Mouse (Mus musculus): ENCODE measurements around the gene Mapkapk5.
"Not testable (repeated sequence)": the region's sequence is repeated elsewhere in the genome, so short reads cannot be mapped to it uniquely, and the experiment has no call there.

Mapkapk5 gene

DNA sequence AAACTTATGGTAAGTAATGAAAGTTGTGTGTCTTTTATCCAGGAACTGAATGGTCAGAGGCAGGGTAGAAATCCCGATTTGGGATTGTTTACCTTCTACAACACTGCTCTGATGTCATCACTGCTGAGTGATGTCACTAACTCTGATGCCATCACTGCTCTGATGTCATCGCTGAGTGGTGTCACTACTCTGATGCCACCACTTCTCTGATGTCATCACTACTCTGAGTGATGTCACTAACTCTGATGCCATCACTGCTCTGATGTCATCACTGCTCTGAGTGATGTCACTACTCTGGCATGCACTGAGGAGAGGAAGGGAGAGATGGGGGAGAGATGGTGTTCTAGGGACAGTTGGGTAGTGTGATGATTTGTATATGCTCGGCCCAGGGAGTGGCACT lies 16.7 kb upstream of the Mapkapk5 start:
- DNase-seq: no peak

GRCm38 (mm10) chr5:121549196-121549595 lies 3.5 kb upstream of the Mapkapk5 start:
- DNase-seq: no peak

DNA sequence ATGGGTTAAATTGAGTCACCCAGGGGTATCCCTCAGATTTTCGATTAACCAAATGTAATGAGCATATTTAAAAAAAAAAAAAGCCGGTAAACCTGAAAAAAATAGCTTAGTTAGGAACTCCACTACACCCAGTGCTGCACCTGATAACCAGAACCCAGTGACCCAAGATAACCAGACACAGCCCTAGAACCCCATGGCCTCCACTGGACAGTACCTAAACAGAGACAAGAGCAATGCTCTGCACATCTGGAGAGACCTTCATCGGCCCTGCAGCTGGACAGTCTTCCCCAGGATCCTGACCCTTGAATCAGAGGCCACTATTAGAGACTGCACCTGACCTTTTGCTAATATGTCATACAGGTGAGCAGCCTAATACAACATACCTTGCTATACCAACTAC lies 1.4 kb upstream of the Mapkapk5 start:
- DNase-seq: no peak

GRCm38 (mm10) chr5:121546530-121546895 lies 808 bp upstream of the Mapkapk5 start:
- peak; percentile 79 for DNase-seq

GRCm38 (mm10) chr5:121544910-121545792 lies 554 bp downstream of the Mapkapk5 start, which contains the start of the genes Adam1a and Gm42878:
Adam1a (minus strand) TSS chr5:121545482.
Gm42878 (minus strand) TSS chr5:121545482.
- peak; percentile 49 for DNase-seq

DNA sequence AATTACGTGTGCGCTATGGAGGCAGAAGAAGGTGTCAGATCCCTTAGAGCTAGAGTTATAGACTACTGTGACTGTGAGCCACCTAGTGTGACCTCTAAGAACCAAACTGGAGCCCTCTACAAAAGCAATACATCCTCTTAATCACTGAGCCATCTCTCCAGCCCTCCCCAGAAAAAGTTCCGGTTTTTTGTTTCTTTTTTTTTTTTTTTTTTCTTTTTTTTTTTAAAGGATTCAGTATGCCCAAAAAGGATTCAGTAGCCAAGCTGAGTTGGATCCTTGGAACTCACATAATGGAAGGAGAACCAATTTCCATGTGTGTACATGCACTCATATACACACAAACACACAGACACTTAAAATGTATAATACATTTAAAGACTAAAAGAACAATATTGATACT lies 2.3 kb downstream of the Mapkapk5 start:
- DNase-seq: no peak

DNA sequence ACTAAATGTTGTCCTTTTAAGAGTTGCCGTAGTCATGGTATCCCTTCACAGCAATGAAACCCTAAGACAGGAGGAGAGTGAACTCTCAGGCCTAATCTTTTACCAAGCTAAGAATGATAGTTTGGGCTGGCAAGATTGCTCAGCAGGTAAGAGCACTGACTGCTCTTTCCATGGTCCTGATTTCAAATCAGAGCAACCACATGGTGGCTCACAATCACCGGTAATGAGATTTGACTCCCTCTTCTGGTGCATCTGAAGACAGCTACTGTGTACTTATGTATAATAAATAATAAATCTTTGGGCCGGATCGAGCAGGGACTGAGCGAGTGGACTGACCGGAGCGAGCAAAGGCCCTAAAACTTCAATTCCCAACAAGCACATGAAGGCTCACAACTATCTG lies 4.5 kb downstream of the Mapkapk5 start:
- DNase-seq: no peak

DNA sequence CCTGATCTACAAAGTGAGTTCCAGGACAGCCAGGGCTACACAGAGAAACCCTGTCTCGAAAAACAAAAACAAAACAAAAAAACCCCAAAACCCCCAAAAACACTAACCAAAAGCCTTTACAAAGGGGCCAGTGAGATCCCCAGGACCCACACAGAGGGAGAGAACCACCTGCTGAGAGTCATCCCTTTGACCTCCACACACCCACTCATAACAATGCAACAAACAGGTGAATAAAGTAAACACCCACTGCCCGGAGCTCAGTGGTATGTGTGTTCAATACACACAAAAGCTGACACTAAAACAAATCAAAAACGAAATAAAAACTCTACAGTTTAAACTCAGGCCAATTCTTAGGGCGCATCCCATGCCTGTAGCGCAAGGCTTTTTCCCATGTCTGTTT lies 5.6 kb downstream of the Mapkapk5 start:
- DNase-seq: no peak

GRCm38 (mm10) chr5:121537588-121537987 lies 8.1 kb downstream of the Mapkapk5 start:
- no peak for DNase-seq

GRCm38 (mm10) chr5:121536921-121537555 lies 8.7 kb downstream of the Mapkapk5 start:
- DNase-seq: no peak

DNA sequence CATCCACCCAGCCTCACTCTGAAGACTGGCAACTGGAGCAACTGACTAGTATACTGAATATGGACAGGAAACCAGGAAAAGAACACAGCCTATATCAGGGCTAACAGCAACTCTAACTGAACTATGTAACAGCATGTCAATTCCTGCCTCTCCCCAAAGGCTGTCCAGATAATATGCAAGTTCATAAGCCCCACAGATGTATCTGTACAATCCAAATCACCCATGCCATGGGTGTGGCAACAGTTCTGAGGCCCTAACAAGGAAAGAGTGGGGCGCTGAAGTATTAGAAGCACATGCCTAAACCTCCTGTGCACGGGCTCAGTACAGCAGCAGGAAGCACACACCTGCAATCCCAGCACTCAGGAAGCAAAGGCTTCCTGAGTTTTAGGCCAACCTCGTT lies 10.6 kb downstream of the Mapkapk5 start:
- no peak for DNase-seq

DNA sequence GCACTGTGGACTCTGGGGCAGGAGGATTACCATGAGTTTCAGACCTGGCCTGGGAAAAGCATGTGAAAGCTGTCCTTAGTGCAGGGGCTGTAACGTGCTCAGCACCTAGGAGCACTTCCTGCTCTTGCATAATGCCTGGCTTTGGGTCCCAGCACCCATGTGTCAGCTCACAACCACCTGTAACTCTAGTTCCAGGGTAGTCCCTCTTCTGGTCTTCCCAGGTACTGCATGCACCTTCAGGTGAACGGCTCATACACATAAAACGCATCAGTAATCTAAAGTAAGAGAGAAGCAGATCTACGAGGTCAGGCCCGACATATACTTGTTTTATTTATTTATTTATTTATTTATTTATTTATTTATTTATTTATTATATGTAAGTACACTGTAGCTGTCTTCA lies 11.2 kb downstream of the Mapkapk5 start:
- peak; percentile 29 for DNase-seq

- peak; percentile 32 for DNase-seq
Measured at GRCm38 (mm10) chr5:121526961-121527360, 18.7 kb downstream of the Mapkapk5 start.

DNA sequence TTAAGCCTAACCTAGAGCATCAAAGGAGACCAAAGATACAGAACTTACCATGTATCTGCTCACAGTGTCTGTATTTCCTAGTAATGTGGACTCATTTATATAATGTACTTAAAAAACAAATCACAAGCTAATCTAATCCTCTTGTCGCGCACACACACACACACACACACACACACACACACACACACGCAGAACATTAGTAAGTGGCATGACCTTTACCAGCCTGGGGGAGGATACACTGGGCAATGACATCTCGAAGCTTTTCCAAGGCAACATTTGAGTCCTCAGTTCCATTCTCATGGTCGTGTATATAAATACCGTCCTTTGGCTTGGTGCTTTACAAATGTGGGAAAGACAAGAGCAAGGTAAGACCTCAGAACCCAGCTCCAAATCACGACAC lies 19.2 kb downstream of the Mapkapk5 start:
- DNase-seq: no peak

DNA sequence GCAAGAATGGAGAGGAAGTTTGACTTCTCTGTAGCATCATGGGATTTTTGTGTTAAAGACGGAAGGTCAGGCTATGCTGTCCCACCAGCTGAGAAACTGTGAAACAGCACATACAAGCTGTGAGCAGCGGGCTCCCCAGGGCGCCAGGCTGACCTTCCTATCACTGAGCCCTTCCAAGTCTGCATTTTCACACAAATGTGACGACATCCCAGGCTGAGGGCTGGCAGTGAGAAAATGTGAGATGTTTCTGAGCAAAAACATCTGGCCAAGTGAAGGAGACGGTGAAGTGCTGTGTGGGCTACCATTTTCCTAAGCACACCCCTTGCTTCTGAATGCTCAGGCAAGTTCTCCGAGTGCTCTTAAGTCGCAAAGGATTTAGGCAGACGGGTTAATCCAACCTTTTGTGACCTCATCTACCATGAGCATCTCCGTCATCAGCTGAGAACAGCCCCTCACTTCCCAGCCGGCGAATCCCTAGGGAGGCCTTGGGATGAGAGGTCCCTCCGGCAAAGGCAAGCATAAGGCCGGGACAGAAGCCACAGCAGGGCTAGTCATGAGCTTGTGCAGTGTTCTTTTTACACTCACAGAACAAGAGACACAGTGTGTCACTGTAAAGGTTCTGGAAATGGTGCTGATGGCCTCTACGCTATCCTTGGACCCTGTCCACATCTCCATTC lies 19.8 kb downstream of the Mapkapk5 start:
- peak; percentile 69 for DNase-seq

GRCm38 (mm10) chr5:121519758-121520157 lies 25.9 kb downstream of the Mapkapk5 start:
- DNase-seq: not testable (repeated sequence)

DNA sequence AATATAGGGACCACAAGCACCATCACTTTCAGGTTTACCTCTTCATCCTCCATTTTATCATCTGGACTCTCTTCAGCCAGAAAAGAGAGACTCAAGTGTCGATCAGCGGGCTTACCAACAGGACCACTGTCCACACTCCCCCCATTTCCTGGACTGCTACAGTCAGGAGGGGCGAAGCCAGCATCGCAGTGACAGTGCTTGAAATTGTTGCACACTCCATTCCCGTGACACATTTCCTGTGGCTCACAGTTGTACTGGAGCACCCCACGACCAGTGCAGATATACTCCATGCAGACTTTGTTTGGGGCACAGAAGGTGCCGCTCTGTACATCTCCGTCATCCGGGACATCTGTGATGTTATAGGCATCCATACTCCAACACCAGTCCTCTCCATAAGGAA lies 26.7 kb downstream of the Mapkapk5 start:
- no peak for DNase-seq

GRCm38 (mm10) chr5:121510009-121510408 lies 35.7 kb downstream of the Mapkapk5 start:
- no peak for DNase-seq

- no peak for DNase-seq
Measured at GRCm38 (mm10) chr5:121506846-121507245, 38.9 kb downstream of the Mapkapk5 start.

DNA sequence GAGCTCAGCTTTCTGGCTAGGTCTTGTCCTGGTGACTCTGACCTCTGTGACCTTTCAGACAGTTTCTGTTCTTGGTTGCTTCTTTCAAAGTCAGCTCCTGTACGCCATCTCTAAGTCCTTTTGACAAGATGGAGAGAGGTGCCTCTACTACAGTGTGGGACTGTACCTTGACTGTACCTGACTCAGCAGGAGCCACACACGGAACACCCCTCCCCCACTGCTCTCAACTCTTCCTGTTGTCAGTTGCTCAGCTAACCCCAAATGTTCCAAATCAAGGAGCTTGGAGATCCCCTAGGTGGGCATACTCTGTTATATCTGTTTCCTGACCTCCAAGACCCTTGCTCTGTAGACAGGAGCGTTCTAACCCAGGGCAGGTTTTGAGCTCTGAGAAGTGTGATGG lies 42.5 kb downstream of the Mapkapk5 start, which contains the start of gene Adam1b:
Gene Adam1b, minus strand, starts transcription at position 205 of the 400 bp plus-strand sequence.
- DNase-seq: no peak

- not testable (repeated sequence) for DNase-seq
Measured at GRCm38 (mm10) chr5:121501424-121501996, 44.2 kb downstream of the Mapkapk5 start.

GRCm38 (mm10) chr5:121500719-121501118 lies 45.0 kb downstream of the Mapkapk5 start:
- DNase-seq: no peak

DNA sequence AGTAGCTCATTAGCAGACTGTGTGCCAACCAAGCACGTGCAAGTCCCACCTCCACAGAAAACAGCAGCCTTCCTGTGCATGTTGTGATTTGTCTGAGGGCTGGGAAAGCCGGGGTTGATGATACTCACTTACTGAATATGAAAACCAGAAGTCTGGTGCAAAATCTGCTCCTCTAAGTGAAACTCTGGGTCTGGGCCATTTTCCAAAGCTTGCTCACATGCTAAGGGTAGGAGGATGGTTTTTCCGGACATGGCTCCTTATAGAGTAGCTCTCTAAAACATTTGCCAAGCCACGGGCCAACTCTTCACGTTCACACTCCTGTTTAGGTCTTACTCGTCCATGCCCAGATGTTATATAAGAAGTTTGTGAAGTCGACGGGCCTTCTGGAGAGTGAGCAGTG lies 52.4 kb downstream of the Mapkapk5 start:
- no peak for DNase-seq

Data from lung, postnatal 10 days (tissue).